Mouse (Mus musculus) forebrain, embryonic 11.5 days (tissue): ENCODE results near the gene Nat8f6. TPM values are rescaled to one million over a fixed set of nuclear protein-coding genes. Genes with fewer than 3 reads are reported as not detected.

Experiments
- ATAC-seq: fragments of 200-750 bp; cut with Nextera tagmentation; replicated peaks from 2 replicates; pipeline ENCODE4 v1.8.0; 2017; ENCODE audit warnings: moderate TSS enrichment; ENCODE audit not compliant: low FRiP score
- DNase-seq: peaks from one replicate; pipeline ENCODE4 v3.0.0-alpha.2; 2017; ENCODE audit warnings: low spot score
- H3K27ac ChIP-seq: fragments of 300-500 bp; sonication (generic); 2 replicates; pipeline ENCODE4 v1.5.1; 2014; ENCODE audit warnings: low read depth, low read length
- H3K27me3 ChIP-seq: fragments of 300-500 bp; sonication (generic); 2 replicates; pipeline ENCODE4 v1.6.1; 2014; ENCODE audit warnings: mild to moderate bottlenecking, low read length, mixed read lengths; ENCODE audit not compliant: control insufficient read depth, insufficient read depth
- H3K36me3 ChIP-seq: fragments of 300-500 bp; sonication (generic); 2 replicates; pipeline ENCODE4 v1.6.1; 2014; ENCODE audit warnings: mild to moderate bottlenecking, low read length, moderate library complexity, mixed read lengths; ENCODE audit not compliant: control insufficient read depth, insufficient read depth
- H3K4me1 ChIP-seq: fragments of 300-500 bp; sonication (generic); replicated peaks from 2 replicates; pipeline ENCODE4 v1.6.1; 2014; ENCODE audit warnings: low read length, mixed read lengths; ENCODE audit not compliant: control insufficient read depth, insufficient read depth
- H3K4me2 ChIP-seq: fragments of 300-500 bp; sonication (generic); 2 replicates; pipeline ENCODE4 v1.6.1; 2014; ENCODE audit warnings: low read depth, mild to moderate bottlenecking, low read length, moderate library complexity, mixed read lengths; ENCODE audit not compliant: severe bottlenecking
- H3K4me3 ChIP-seq: fragments of 300-500 bp; sonication (generic); 2 replicates; pipeline ENCODE4 v1.5.1; 2014; ENCODE audit warnings: low read depth, low read length
- H3K9ac ChIP-seq: fragments of 300-500 bp; sonication (generic); 2 replicates; pipeline ENCODE4 v1.6.1; 2014; ENCODE audit warnings: low read length
- H3K9me3 ChIP-seq: fragments of 300-500 bp; sonication (generic); 2 replicates; pipeline ENCODE4 v1.6.1; 2016; ENCODE audit warnings: low read length, mixed read lengths; ENCODE audit not compliant: control insufficient read depth
- WGBS: fragments of 180-500 bp; shearing (Covaris S2); extraction: QIAGEN DNeasy Blood & Tissue Kit; methylation state at CpG from one replicate; pipeline ENCODE4 v1.1.7; 2014; 5-methylcytosine and 5-hydroxymethylcytosine counted together
- polyA plus RNA-seq: library from polyadenylated mRNA; unstranded; fragments of >200 nt; fragmentation: Nextera tagmentation; extraction: Ambion mirVana; gene quantifications from 2 replicates; pipeline ENCODE4 v1.2.1, GENCODE M21; 2014

The Nat8f6 gene
- polyA plus RNA-seq, 1 experiment from 2014 or later = not detected

DNA sequence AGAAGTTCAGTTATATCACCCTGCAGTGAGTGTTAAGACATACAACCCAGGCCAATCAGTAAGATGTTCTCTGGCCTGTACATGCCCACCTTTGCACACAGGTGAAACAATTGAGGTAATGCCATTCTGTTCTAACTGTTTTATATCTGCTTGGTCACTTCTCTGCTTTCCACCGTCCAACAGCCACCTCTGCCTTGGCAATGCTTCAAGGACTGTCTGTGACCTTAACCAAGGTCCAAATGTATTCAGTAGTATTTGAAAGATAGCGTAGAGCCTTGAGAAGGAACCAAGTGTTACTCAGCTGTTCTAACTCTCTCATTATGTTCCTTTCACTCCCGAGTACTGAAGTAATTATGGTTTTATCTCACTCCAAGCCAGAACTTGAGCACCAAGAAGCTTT is 41.8 kb upstream of the Nat8f6 start:
- Histone ChIP-seq H3K27me3 (no peaks in the 10 kb centered on the region), H3K4me2 (no peak overlapping the region), H3K9ac (no peak overlapping the region), H3K4me1 (no peaks in the 10 kb centered on the region), H3K36me3 (no peaks in the 10 kb centered on the region), H3K4me3 (no peak overlapping the region), H3K27ac (no peak overlapping the region), H3K9me3 (no peaks in the 10 kb centered on the region)
- ATAC-seq = no peak
- no peak for DNase-seq
- 75% methylated on average over 3 of the region's 3 CpGs for WGBS

DNA sequence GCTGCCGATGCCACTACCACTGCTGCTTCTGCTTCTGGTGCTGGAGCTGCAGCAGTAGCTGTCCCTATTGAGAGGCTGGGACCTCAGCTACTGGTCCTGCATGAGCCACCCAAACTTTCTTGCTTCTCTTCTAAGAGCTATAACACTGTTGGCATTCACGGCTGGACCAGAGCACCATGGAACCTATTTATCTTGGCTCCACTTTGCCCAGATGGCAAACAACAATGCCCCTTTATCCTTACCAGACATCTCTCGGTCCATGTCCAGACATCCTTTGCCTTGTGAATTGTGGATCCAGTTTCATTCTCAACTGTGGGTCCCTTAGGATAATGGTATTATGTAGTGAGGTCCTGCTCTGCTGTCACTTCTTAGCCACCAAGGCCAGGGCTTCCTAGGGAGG is 40.5 kb upstream of the Nat8f6 start:
- Histone ChIP-seq H3K4me3 (no peak overlapping the region), H3K36me3 (no peaks in the 10 kb centered on the region), H3K4me2 (no peak overlapping the region), H3K27me3 (no peaks in the 10 kb centered on the region), H3K27ac (no peak overlapping the region), H3K4me1 (no peaks in the 10 kb centered on the region), H3K9ac (no peak overlapping the region), H3K9me3 (no peaks in the 10 kb centered on the region)
- 86% methylated on average over 3 of the region's 3 CpGs for WGBS
- ATAC-seq (no peak), DNase-seq (no peak)

DNA sequence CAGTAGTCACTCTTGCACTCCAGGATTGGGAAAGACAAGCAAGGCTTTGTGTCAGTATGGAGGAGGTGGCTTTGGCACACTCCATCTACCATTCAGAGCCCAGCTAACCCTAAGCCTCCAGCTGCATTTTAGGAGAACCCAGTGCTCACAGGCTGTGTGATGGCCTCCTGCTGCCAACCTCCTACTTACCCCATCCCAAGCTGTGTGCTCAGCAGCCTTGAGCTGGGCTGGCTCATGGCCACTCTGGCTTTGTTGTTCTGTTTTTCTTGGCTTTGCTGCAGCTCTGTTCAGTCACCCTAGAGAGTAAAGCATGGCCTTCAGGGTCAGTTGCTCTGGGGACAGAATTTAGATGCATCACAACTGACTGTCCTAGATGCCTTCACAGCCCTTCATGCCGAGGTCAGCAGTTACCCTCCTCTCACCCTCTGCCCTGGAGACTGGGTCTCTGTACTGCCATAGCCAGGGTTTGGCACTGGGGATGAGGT is 35.5 kb upstream of the Nat8f6 start:
- no peak for ATAC-seq
- 74% methylated on average over 1 of the region's 1 CpGs for WGBS
- H3K36me3 ChIP-seq = no peaks in the 10 kb centered on the region
- no peak overlapping the region for H3K9ac ChIP-seq
- no peak overlapping the region for H3K4me2 ChIP-seq
- no peaks in the 10 kb centered on the region for H3K9me3 ChIP-seq
- DNase-seq = no peak
- H3K27ac ChIP-seq = no peak overlapping the region
- no peaks in the 10 kb centered on the region for H3K4me1 ChIP-seq
- H3K27me3 ChIP-seq = no peaks in the 10 kb centered on the region
- H3K4me3 ChIP-seq = no peak overlapping the region

DNA sequence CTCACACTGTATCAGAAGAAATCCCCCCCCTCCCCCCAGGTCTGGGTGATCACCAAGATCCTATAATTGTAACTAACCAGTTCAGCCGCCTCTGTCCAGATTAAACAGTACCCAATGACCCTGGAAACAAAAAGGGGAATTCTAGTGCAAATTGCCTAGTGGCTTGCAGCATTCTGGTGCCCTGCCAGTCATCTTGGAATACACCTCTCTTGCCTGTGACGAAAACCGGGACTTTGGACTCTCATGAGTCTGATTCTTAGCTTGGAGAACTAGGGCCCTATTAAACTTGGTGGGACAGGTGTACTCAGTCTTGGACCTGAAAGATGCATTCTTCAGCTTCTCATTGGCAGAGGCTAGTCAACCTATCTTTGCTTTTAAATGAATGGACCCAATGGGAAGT is 32.7 kb upstream of the Nat8f6 start:
- DNase-seq (no peak), ATAC-seq (no peak)
- Histone ChIP-seq H3K9me3 (no peaks in the 10 kb centered on the region), H3K4me3 (no peak overlapping the region), H3K27me3 (no peaks in the 10 kb centered on the region), H3K9ac (no peak overlapping the region), H3K36me3 (no peaks in the 10 kb centered on the region), H3K27ac (no peak overlapping the region), H3K4me2 (no peak overlapping the region), H3K4me1 (no peaks in the 10 kb centered on the region)
- 86% methylated on average over 3 of the region's 3 CpGs for WGBS

DNA sequence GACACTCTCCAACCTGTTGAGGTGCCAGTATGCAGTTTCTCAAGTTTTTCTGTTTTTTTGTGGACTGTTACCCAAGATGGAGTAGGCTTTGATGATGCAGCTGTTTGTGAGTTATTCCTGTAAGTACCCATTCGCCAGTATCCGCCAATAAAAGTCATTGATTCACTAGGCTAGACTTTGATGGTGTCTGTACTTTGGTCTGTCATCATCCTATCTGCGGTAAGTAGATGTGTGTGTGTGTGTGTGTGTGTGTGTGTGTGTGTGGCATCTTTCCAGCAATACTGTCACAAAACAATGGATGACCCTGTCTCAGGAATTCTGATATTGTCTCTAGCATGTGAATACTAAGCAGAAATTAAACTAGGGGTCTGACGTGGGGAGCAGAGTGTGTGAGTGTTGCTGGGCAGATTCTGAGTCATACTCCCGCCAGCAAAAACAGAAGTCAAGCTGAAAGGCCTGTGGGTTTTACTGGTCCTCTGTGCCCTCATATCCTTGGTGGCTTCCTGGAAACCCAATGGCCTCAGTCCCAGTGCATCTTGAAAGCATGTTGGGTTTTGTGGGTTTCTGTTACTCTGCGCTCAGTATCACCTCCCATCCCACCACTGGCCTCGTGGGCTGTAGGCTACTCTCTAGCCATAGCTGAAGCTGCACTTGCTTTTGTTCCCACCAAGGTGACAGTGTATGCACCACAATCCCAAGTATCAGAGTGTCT is 30.5 kb upstream of the Nat8f6 start:
- Histone ChIP-seq H3K9ac (no peak overlapping the region), H3K27ac (no peak overlapping the region), H3K4me2 (no peak overlapping the region), H3K36me3 (no peaks in the 10 kb centered on the region), H3K4me1 (no peaks in the 10 kb centered on the region), H3K9me3 (no peaks in the 10 kb centered on the region), H3K27me3 (no peaks in the 10 kb centered on the region), H3K4me3 (no peak overlapping the region)
- ATAC-seq (no peak), DNase-seq (no peak)
- 93% methylated on average over 7 of the region's 7 CpGs for WGBS

DNA sequence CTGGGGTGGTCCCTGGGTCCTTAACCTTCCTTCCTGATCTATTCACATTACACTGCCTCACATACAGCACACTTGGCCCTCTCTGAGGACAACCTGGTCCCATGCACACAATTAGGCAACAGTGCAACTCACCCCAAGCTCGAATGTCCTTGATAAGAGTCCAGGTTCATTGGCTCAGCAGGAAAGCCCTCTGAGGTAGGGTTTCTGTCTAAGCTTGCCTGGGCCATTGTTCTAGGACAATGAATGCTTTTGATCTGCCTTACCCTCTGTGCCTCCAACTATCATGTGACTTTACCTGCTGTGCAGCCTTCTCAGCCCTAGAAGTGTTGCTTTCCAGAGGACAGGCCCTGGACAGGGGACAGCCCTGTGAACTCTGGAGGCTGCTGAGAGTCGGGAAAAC is 28.5 kb upstream of the Nat8f6 start:
- DNase-seq (no peak), ATAC-seq (no peak)
- Histone ChIP-seq H3K27me3 (no peaks in the 10 kb centered on the region), H3K36me3 (no peaks in the 10 kb centered on the region), H3K27ac (no peak overlapping the region), H3K9ac (no peak overlapping the region), H3K4me1 (no peaks in the 10 kb centered on the region), H3K4me2 (no peak overlapping the region), H3K9me3 (no peaks in the 10 kb centered on the region), H3K4me3 (no peak overlapping the region)
- WGBS = 23% methylated on average over 2 of the region's 2 CpGs

DNA sequence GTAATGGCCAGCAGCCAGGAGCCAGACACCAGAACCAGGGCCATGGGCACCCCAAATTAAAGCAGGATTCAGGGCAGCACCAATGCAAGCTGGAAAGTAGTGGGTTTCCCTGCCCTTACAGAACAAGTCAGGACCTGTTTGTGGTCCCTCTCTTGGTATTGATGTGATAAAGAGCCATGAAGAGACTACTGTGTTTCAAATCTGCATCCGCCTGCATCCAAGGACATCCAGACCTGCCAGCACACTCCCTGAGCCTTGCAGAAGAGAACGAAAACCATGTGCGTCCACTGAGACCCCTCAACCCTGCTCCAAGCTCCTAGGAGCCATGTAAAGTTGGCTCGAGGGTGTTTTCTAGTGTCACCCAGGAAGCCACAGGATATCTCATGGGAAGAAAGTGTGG is 27.4 kb upstream of the Nat8f6 start:
- ATAC-seq (no peak), DNase-seq (no peak)
- Histone ChIP-seq H3K36me3 (no peaks in the 10 kb centered on the region), H3K9me3 (no peaks in the 10 kb centered on the region), H3K4me3 (no peak overlapping the region), H3K27ac (no peak overlapping the region), H3K9ac (no peak overlapping the region), H3K4me1 (no peaks in the 10 kb centered on the region), H3K4me2 (no peak overlapping the region), H3K27me3 (no peaks in the 10 kb centered on the region)
- WGBS = 91% methylated on average over 4 of the region's 4 CpGs

DNA sequence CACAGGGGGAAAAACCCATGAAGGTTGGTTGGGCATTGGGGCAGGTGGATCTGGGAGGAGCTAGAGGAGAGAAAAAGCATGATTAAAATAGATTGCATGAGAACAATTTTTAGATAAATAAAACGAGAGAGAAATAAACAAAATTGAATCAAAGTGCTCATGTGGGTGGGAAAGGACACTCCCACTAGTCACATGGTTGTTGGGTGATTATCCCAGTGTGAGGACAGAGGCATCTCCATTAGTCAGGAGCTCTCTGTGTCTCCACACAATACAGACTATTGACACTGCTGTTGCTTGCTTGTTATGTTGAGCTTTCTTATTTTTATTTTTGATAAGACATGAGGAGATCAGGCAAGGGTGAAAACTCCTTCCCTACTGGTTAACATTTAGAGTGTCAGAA is 26.2 kb upstream of the Nat8f6 start:
- Histone ChIP-seq H3K4me1 (no peaks in the 10 kb centered on the region), H3K36me3 (no peaks in the 10 kb centered on the region), H3K4me3 (no peak overlapping the region)

More for the DNA sequence above, 26.2 kb upstream of the Nat8f6 start:
- H3K27ac ChIP-seq = no peak overlapping the region
- WGBS = 45% methylated on average over 1 of the region's 1 CpGs
- ATAC-seq (no peak), DNase-seq (no peak)
- no peaks in the 10 kb centered on the region for H3K27me3 ChIP-seq
- H3K4me2 ChIP-seq = no peak overlapping the region
- no peak overlapping the region for H3K9ac ChIP-seq
- no peaks in the 10 kb centered on the region for H3K9me3 ChIP-seq
